Mouse (Mus musculus): ENCODE measurements around the gene Zfhx3.

DNA sequence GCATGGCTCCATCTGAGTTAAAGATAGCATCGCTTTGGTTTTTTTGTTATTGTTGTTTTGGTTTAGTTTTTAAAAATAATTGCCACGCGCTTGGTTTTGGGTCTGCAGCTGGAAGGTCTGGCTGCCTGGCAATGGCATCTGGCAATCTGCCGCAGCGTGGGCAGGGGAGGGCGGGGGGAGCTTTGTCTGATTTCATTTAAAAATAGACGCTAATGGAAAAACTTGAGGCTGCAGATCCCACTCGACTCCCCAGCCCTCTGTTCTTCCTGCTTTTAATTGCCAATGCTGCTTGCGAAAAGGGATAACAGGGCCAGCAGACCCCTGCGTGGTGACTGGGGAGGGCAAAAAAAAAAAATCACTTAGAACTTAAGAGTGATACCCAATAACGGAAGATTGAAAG is 69.1 kb downstream of the Zfhx3 start:
- TF ChIP-seq POLR2A (IDR thresholded peaks at IDR 0.05; ENCODE audit: borderline replicate concordance, control insufficient read depth, low read depth, low read length) (no peak), CTCF (IDR thresholded peaks at IDR 0.05; ENCODE audit: control insufficient read depth, insufficient read depth, low read length) (no peak)
